ENCODE assay signal across 8 mouse cellular contexts in the genomic region with DNA sequence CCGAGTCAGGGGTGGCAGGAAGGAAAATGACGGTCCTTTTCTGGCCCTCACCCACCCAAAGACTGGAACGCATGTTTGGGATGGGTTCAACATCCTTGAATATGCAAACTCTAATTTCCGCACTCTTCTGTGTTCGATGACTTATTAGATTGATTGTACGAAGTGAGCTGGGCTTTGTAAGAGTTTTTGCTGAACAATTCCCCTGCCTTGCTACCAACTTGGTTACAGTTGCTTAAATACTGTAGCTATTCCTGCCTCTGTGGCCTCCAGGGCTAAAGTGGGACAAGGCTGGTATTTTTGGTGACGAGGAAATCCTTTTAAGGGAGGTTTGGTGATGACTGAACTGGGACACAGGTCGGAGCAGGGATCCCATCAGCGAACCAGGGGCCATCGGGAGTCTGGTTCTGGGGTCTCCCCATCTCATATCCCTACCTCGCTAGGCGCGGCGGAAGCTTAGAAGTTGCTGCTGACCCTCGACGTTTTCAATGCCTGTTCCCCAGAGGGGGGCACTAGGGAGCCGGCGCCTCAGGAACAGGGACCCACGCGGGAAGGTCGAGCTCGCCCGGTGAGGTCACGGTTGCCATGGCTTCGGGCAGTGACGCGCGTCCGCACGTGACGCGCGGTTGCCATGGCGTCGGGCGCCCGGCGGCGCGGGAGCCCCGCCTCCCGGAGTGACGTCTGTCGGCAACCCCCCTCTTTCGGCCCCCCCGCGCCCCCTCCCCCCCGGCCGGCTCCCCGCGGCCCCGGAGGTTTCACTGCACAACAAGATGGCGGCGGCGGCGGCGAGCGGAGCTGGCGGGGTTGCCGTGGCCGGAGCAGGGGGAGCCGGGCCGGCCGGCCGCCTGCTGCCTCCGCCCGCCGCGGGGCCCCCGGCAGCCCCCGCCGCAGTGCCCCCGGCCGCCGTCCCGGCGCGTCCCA. TPM values are rescaled to one million over a fixed set of nuclear protein-coding genes. Genes with fewer than 3 reads are reported as not detected.
DNase-seq lines count a peak whose midpoint lies in the region; ATAC-seq lines count a peak whose summit lies in the region.

A gene (minus strand): TSS at position 600 of the 918 bp plus-strand sequence.
A gene (plus strand): TSS at position 730 of the 918 bp plus-strand sequence.

- WGBS in embryonic facial prominence, embryonic 10.5 days: 3% methylated on average over 77 of the region's 78 CpGs
- WGBS in intestine, embryonic 16.5 days: 2% methylated on average over 64 of the region's 78 CpGs
- 4% methylated on average over 67 of the region's 78 CpGs for WGBS in midbrain, embryonic 10.5 days

- peak within 1 kb of the TSS; percentile 80 for H3K4me2 ChIP-seq in intestine, embryonic 16.5 days (ENCODE audit: low read depth, low read length)

- H3K4me1 ChIP-seq in embryonic facial prominence, embryonic 10.5 days: peaks cover 52% of the 10 kb centered on the region
- peaks cover 35% of the 10 kb centered on the region for H3K4me1 ChIP-seq in intestine, embryonic 16.5 days (ENCODE audit: control insufficient read depth, insufficient read depth, low read length)
- H3K4me1 ChIP-seq in midbrain, embryonic 10.5 days: peaks cover 52% of the 10 kb centered on the region

- H3K9me3 ChIP-seq in embryonic facial prominence, embryonic 10.5 days: no peaks in the 10 kb centered on the region
- no peaks in the 10 kb centered on the region for H3K9me3 ChIP-seq in intestine, embryonic 16.5 days (ENCODE audit: control insufficient read depth, low read length)
- H3K9me3 ChIP-seq in midbrain, embryonic 10.5 days (replicated peaks): no peaks in the 10 kb centered on the region

- peak within 1 kb of the TSS; percentile 99 for H3K9ac ChIP-seq in intestine, embryonic 16.5 days (ENCODE audit: low read depth, low read length)

- peak; percentile 82 for ATAC-seq in intestine, embryonic 16.5 days

- H3K27ac ChIP-seq in embryonic facial prominence, embryonic 10.5 days (replicated peaks): peak within 1 kb of the TSS; percentile 97
- H3K27ac ChIP-seq in intestine, embryonic 16.5 days (ENCODE audit: low read length): peak within 1 kb of the TSS; percentile 96
- peak within 1 kb of the TSS; percentile 98 for H3K27ac ChIP-seq in midbrain, embryonic 10.5 days (replicated peaks)

- no peaks in the 10 kb centered on the region for H3K27me3 ChIP-seq in embryonic facial prominence, embryonic 10.5 days (replicated peaks; ENCODE audit: low read depth, poor library complexity, severe bottlenecking)
- H3K27me3 ChIP-seq in intestine, embryonic 16.5 days (replicated peaks; ENCODE audit: control insufficient read depth, insufficient read depth, low read length): no peaks in the 10 kb centered on the region
- peaks cover 6% of the 10 kb centered on the region for H3K27me3 ChIP-seq in midbrain, embryonic 10.5 days (ENCODE audit: low read depth, poor library complexity, severe bottlenecking)

- H3K36me3 ChIP-seq in embryonic facial prominence, embryonic 10.5 days (replicated peaks): no peaks in the 10 kb centered on the region
- H3K36me3 ChIP-seq in intestine, embryonic 16.5 days (ENCODE audit: control insufficient read depth, insufficient read depth, low read length): no peaks in the 10 kb centered on the region
- H3K36me3 ChIP-seq in midbrain, embryonic 10.5 days: no peaks in the 10 kb centered on the region

- intact Hi-C loops in left cerebral cortex, postnatal 36 days (cut with DNase I): loop anchor here (5.0 kb wide), 1 partner anchor 70 kb away; no protein-coding TSS in a partner anchor

- peak; percentile 98 for DNase-seq in adrenal gland, postnatal 14 days
- peak; percentile 97 for DNase-seq in embryonic facial prominence, embryonic 10.5 days (ENCODE audit: low spot score)
- no peak for DNase-seq in gonadal fat pad, adult 2 months (ENCODE audit: low read depth)
- DNase-seq in left cerebral cortex, postnatal 36 days (ENCODE audit: low spot score in 2 of 2): peak; percentile 95 to 97
- peak; percentile 97 for DNase-seq in midbrain, embryonic 10.5 days (ENCODE audit: low spot score)
- DNase-seq in right cerebral cortex, postnatal 36 days (ENCODE audit: low spot score in 2 of 2): peak; percentile 94 to 95
- peak; percentile 93 to 94 for DNase-seq in urinary bladder, postnatal 4 days (ENCODE audit: low spot score in 2 of 2)

- peak within 1 kb of the TSS; percentile 84 for H3K4me3 ChIP-seq in embryonic facial prominence, embryonic 10.5 days
- H3K4me3 ChIP-seq in intestine, embryonic 16.5 days (ENCODE audit: low read length): peak within 1 kb of the TSS; percentile 99
- H3K4me3 ChIP-seq in midbrain, embryonic 10.5 days: peak within 1 kb of the TSS; percentile 98

RNA-seq across cellular contexts. Expression of the first gene that starts in this region (rescaled TPM):
- total RNA-seq in adrenal gland, postnatal 14 days (2021): 132 and 135 TPM in 2 replicates
- polyA plus RNA-seq in embryonic facial prominence, embryonic 10.5 days (2016; fragmentation: Nextera tagmentation; extraction: Ambion mirVana): 261 and 262 TPM in 2 replicates
- 30.7 and 31.7 TPM in 2 replicates for polyA plus RNA-seq in gonadal fat pad, adult 2 months (2012; rRNA removed)
- polyA plus RNA-seq in intestine, embryonic 16.5 days (2015; fragmentation: Nextera tagmentation; extraction: Ambion mirVana): 123 and 137 TPM in 2 replicates
- total RNA-seq in left cerebral cortex, postnatal 36 days (2021): 100 to 1,000 TPM; 210 to 220 TPM
- polyA plus RNA-seq in midbrain, embryonic 10.5 days (2016; fragmentation: Nextera tagmentation; extraction: Ambion mirVana): 276 and 298 TPM in 2 replicates

RNA-seq across cellular contexts. Expression of the second gene that starts in this region (rescaled TPM):
- total RNA-seq in adrenal gland, postnatal 14 days (2021): 53.9 and 56.6 TPM in 2 replicates
- 8.4 and 9.9 TPM in 2 replicates for polyA plus RNA-seq in embryonic facial prominence, embryonic 10.5 days (2016; fragmentation: Nextera tagmentation; extraction: Ambion mirVana)
- polyA plus RNA-seq in gonadal fat pad, adult 2 months (2012; rRNA removed): 11.7 and 21.0 TPM in 2 replicates
- 5.1 and 5.2 TPM in 2 replicates for polyA plus RNA-seq in intestine, embryonic 16.5 days (2015; fragmentation: Nextera tagmentation; extraction: Ambion mirVana)
- 100 to 1,000 TPM; 119 to 130 TPM for total RNA-seq in left cerebral cortex, postnatal 36 days (2021)
- 3.9 and 4.5 TPM in 2 replicates for polyA plus RNA-seq in midbrain, embryonic 10.5 days (2016; fragmentation: Nextera tagmentation; extraction: Ambion mirVana)
